Mouse (Mus musculus) forebrain, embryonic 13.5 days (tissue): ENCODE data around the gene Agpat4. TPM values are rescaled to one million over a fixed set of nuclear protein-coding genes. Genes with fewer than 3 reads are reported as not detected.

Experiments
- ATAC-seq: fragments of 200-750 bp; cut with Nextera tagmentation; 2 replicates; pipeline ENCODE4 v1.8.0; 2017
- H3K27ac ChIP-seq: fragments of 300-500 bp; sonication (generic); 2 replicates; pipeline ENCODE4 v1.5.1; 2015; ENCODE audit warnings: inconsistent platforms, mild to moderate bottlenecking, moderate library complexity
- H3K27me3 ChIP-seq: fragments of 300-500 bp; sonication (generic); 2 replicates; pipeline ENCODE4 v1.6.1; 2015; ENCODE audit warnings: mild to moderate bottlenecking, inconsistent platforms
- H3K36me3 ChIP-seq: fragments of 300-500 bp; sonication (generic); 2 replicates; pipeline ENCODE4 v1.6.1; 2015; ENCODE audit warnings: mild to moderate bottlenecking, inconsistent platforms; ENCODE audit not compliant: poor library complexity, severe bottlenecking
- H3K4me1 ChIP-seq: fragments of 300-500 bp; sonication (generic); 2 replicates; pipeline ENCODE4 v1.6.1; 2015; ENCODE audit warnings: inconsistent platforms
- H3K4me2 ChIP-seq: fragments of 300-500 bp; sonication (generic); 2 replicates; pipeline ENCODE4 v1.6.1; 2015; ENCODE audit warnings: inconsistent platforms, mild to moderate bottlenecking, moderate library complexity
- H3K4me3 ChIP-seq: fragments of 300-500 bp; sonication (generic); 2 replicates; pipeline ENCODE4 v1.5.1; 2015; ENCODE audit warnings: mild to moderate bottlenecking, inconsistent platforms
- H3K9ac ChIP-seq: fragments of 300-500 bp; sonication (generic); 2 replicates; pipeline ENCODE4 v1.6.1; 2015; ENCODE audit warnings: mild to moderate bottlenecking, inconsistent platforms
- H3K9me3 ChIP-seq: fragments of 300-500 bp; sonication (generic); replicated peaks from 2 replicates; pipeline ENCODE4 v1.6.1; 2016; ENCODE audit warnings: inconsistent platforms
- WGBS: fragments of 180-500 bp; shearing (Covaris S2); methylation state at CpG from one replicate; pipeline ENCODE4 v1.1.7; 2015; 5-methylcytosine and 5-hydroxymethylcytosine counted together
- polyA plus RNA-seq: library from polyadenylated mRNA; unstranded; fragments of >200 nt; fragmentation: Nextera tagmentation; extraction: Ambion mirVana; gene quantifications from 2 replicates; pipeline ENCODE4 v1.2.1, GENCODE M21; 2015

The Agpat4 gene
- polyA plus RNA-seq, 1 experiment from 2014 or later = 46.5 TPM

GRCm38 (mm10) chr17:12128976-12129375 is 10.5 kb downstream of the Agpat4 start:
- Histone ChIP-seq H3K36me3 (peaks cover 53% of the 10 kb centered on the region), H3K4me3 (no peak overlapping the region), H3K27me3 (no peaks in the 10 kb centered on the region), H3K9ac (no peak overlapping the region), H3K4me1 (no peaks in the 10 kb centered on the region), H3K4me2 (no peak overlapping the region), H3K27ac (no peak overlapping the region), H3K9me3 (no peaks in the 10 kb centered on the region)
- 96% methylated on average over 1 of the region's 2 CpGs for WGBS
- no peak for ATAC-seq

- Histone ChIP-seq H3K27me3 (no peaks in the 10 kb centered on the region), H3K4me1 (0 out of 2 replicates have a peak, but pooled peaks cover under 1% of the 10 kb centered on the region), H3K4me3 (no peak overlapping the region), H3K9ac (no peak overlapping the region), H3K4me2 (no peak overlapping the region), H3K36me3 (peaks cover 41% of the 10 kb centered on the region), H3K9me3 (no peaks in the 10 kb centered on the region), H3K27ac (no peak overlapping the region)
- ATAC-seq = no peak
- WGBS = 88% methylated on average over 5 of the region's 5 CpGs
Measured at GRCm38 (mm10) chr17:12131171-12131570, 12.7 kb downstream of the Agpat4 start.

- no peak overlapping the region for H3K9ac ChIP-seq
- peaks cover 37% of the 10 kb centered on the region for H3K36me3 ChIP-seq
- H3K9me3 ChIP-seq = no peaks in the 10 kb centered on the region
- no peaks in the 10 kb centered on the region for H3K27me3 ChIP-seq
- no peak overlapping the region for H3K4me3 ChIP-seq
- no peak overlapping the region for H3K27ac ChIP-seq
- H3K4me1 ChIP-seq = 0 out of 2 replicates have a peak, but pooled peaks cover 3% of the 10 kb centered on the region
- no peak for ATAC-seq
- H3K4me2 ChIP-seq = no peak overlapping the region
- 98% methylated on average over 7 of the region's 7 CpGs for WGBS
Measured at GRCm38 (mm10) chr17:12131581-12131980, 13.1 kb downstream of the Agpat4 start.

GRCm38 (mm10) chr17:12132904-12133303 is 14.4 kb downstream of the Agpat4 start:
- H3K36me3 ChIP-seq = peaks cover 24% of the 10 kb centered on the region
- no peak overlapping the region for H3K27ac ChIP-seq
- no peaks in the 10 kb centered on the region for H3K9me3 ChIP-seq
- 0 out of 2 replicates have a peak, but pooled peaks cover 3% of the 10 kb centered on the region for H3K4me1 ChIP-seq
- H3K4me3 ChIP-seq = no peak overlapping the region
- no peak overlapping the region for H3K9ac ChIP-seq
- WGBS = 96% methylated on average over 3 of the region's 3 CpGs
- no peaks in the 10 kb centered on the region for H3K27me3 ChIP-seq
- no peak overlapping the region for H3K4me2 ChIP-seq
- no peak for ATAC-seq

- Histone ChIP-seq H3K27ac (no peak overlapping the region), H3K36me3 (peaks cover 24% of the 10 kb centered on the region), H3K9me3 (no peaks in the 10 kb centered on the region), H3K4me1 (0 out of 2 replicates have a peak, but pooled peaks cover 3% of the 10 kb centered on the region), H3K27me3 (no peaks in the 10 kb centered on the region), H3K4me3 (no peak overlapping the region), H3K9ac (no peak overlapping the region), H3K4me2 (no peak overlapping the region)
- WGBS = 93% methylated on average over 8 of the region's 8 CpGs
- ATAC-seq = no peak
Measured at GRCm38 (mm10) chr17:12133985-12134384, 15.5 kb downstream of the Agpat4 start.

- no peak for ATAC-seq
- Histone ChIP-seq H3K4me1 (0 out of 2 replicates have a peak, but pooled peaks cover 3% of the 10 kb centered on the region), H3K27me3 (no peaks in the 10 kb centered on the region), H3K27ac (no peak overlapping the region), H3K4me2 (no peak overlapping the region), H3K36me3 (peaks cover 24% of the 10 kb centered on the region), H3K9me3 (no peaks in the 10 kb centered on the region), H3K9ac (no peak overlapping the region), H3K4me3 (no peak overlapping the region)
- WGBS = 96% methylated on average over 12 of the region's 12 CpGs
Measured at GRCm38 (mm10) chr17:12134975-12135633, 16.6 kb downstream of the Agpat4 start.

GRCm38 (mm10) chr17:12138355-12138754 is 19.9 kb downstream of the Agpat4 start:
- H3K4me1 ChIP-seq = 0 out of 2 replicates have a peak, but pooled peaks cover 3% of the 10 kb centered on the region
- H3K4me3 ChIP-seq = no peak overlapping the region
- peaks cover 15% of the 10 kb centered on the region for H3K36me3 ChIP-seq
- no peaks in the 10 kb centered on the region for H3K27me3 ChIP-seq
- H3K4me2 ChIP-seq = no peak overlapping the region
- no peak for ATAC-seq
- no peak overlapping the region for H3K27ac ChIP-seq
- H3K9me3 ChIP-seq = no peaks in the 10 kb centered on the region
- H3K9ac ChIP-seq = no peak overlapping the region
- WGBS = 97% methylated on average over 6 of the region's 6 CpGs

- H3K9ac ChIP-seq = no peak overlapping the region
- no peak overlapping the region for H3K4me2 ChIP-seq
- no peak overlapping the region for H3K4me3 ChIP-seq
- no peak overlapping the region for H3K27ac ChIP-seq
- ATAC-seq = no peak
- H3K9me3 ChIP-seq = no peaks in the 10 kb centered on the region
- H3K36me3 ChIP-seq = no peaks in the 10 kb centered on the region
- WGBS = 91% methylated on average over 5 of the region's 5 CpGs
- no peaks in the 10 kb centered on the region for H3K4me1 ChIP-seq
- H3K27me3 ChIP-seq = no peaks in the 10 kb centered on the region
Measured at GRCm38 (mm10) chr17:12143948-12144364, 25.5 kb downstream of the Agpat4 start.

GRCm38 (mm10) chr17:12146132-12146681 is 27.7 kb downstream of the Agpat4 start:
- H3K27ac ChIP-seq = no peak overlapping the region
- no peak overlapping the region for H3K9ac ChIP-seq
- H3K4me1 ChIP-seq = no peaks in the 10 kb centered on the region
- WGBS = 91% methylated on average over 5 of the region's 5 CpGs
- no peak for ATAC-seq
- H3K4me3 ChIP-seq = no peak overlapping the region
- H3K9me3 ChIP-seq = no peaks in the 10 kb centered on the region
- H3K36me3 ChIP-seq = peaks cover 4% of the 10 kb centered on the region; the same call in 1 of the 2 replicates
- no peaks in the 10 kb centered on the region for H3K27me3 ChIP-seq
- no peak overlapping the region for H3K4me2 ChIP-seq

GRCm38 (mm10) chr17:12147830-12148229 is 29.3 kb downstream of the Agpat4 start:
- H3K9me3 ChIP-seq = no peaks in the 10 kb centered on the region
- no peak overlapping the region for H3K9ac ChIP-seq
- no peak overlapping the region for H3K4me2 ChIP-seq
- 93% methylated on average over 4 of the region's 4 CpGs for WGBS
- no peak overlapping the region for H3K27ac ChIP-seq
- H3K36me3 ChIP-seq = peaks cover 18% of the 10 kb centered on the region
- no peak overlapping the region for H3K4me3 ChIP-seq
- no peak for ATAC-seq
- no peaks in the 10 kb centered on the region for H3K4me1 ChIP-seq
- no peaks in the 10 kb centered on the region for H3K27me3 ChIP-seq

- H3K4me3 ChIP-seq = no peak overlapping the region
- no peak for ATAC-seq
Measured at GRCm38 (mm10) chr17:12149232-12149861, 30.8 kb downstream of the Agpat4 start.

GRCm38 (mm10) chr17:12150970-12151369 is 32.5 kb downstream of the Agpat4 start:
- Histone ChIP-seq H3K9ac (no peak overlapping the region), H3K9me3 (no peaks in the 10 kb centered on the region), H3K27me3 (no peaks in the 10 kb centered on the region), H3K27ac (no peak overlapping the region), H3K4me3 (no peak overlapping the region), H3K36me3 (peaks cover 38% of the 10 kb centered on the region), H3K4me1 (no peaks in the 10 kb centered on the region), H3K4me2 (no peak overlapping the region)
- WGBS = 92% methylated on average over 2 of the region's 2 CpGs
- no peak for ATAC-seq

More at GRCm38 (mm10) chr17:12149232-12149861, 30.8 kb downstream of the Agpat4 start:
- no peak overlapping the region for H3K4me2 ChIP-seq
- no peak overlapping the region for H3K9ac ChIP-seq
- WGBS = 94% methylated on average over 6 of the region's 6 CpGs
- peaks cover 33% of the 10 kb centered on the region for H3K36me3 ChIP-seq
- H3K27me3 ChIP-seq = no peaks in the 10 kb centered on the region
- no peaks in the 10 kb centered on the region for H3K9me3 ChIP-seq
- no peak overlapping the region for H3K27ac ChIP-seq
- H3K4me1 ChIP-seq = no peaks in the 10 kb centered on the region
